Mouse (Mus musculus): ENCODE data around the gene Kctd13. TPM values are rescaled to one million over a fixed set of nuclear protein-coding genes. Genes with fewer than 3 reads are reported as not detected.

Gene Kctd13
- polyA plus RNA-seq, 1 experiment from 2014 or later, result 62.1 TPM

DNA sequence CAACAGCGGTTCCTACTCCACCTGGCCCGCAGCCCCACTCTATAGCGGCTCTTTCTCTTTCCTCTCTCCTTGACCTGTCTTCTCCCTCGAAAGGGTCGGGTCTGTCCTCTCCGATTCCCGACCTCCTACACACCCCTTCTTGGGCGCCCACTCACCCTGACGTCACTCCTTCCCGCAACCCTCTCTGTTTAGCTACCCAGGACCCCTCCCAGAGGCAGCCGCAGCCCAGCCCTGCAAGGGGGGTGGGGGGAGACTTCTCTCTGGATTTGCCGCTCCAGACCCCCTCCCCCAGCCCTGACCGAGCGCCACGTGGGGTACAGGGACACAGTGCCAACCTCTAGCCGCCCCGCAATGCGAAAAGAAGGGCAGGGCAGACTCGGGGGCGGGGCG is 20.7 kb downstream of the Kctd13 start, which contains the start of gene Asphd1:
Asphd1 (minus strand) TSS at position 180 of the 390 bp plus-strand sequence.
- Histone ChIP-seq H3K4me2 (replicated peaks) (peak within 1 kb of the TSS; percentile 98), H3K36me3 (peaks cover 14% of the 10 kb centered on the region), H3K27ac (peak within 1 kb of the TSS; percentile 74), H3K9me3 (no peaks in the 10 kb centered on the region), H3K4me3 (peak within 1 kb of the TSS; percentile 50), H3K4me1 (peaks cover 25% of the 10 kb centered on the region), H3K9ac (peak within 1 kb of the TSS; percentile 67), H3K27me3 (replicated peaks) (peaks cover 17% of the 10 kb centered on the region)
- under 1% methylated on average over 21 of the region's 21 CpGs for WGBS
- ATAC-seq (ENCODE audit: low FRiP score, low read depth), result peak; percentile 73

DNA sequence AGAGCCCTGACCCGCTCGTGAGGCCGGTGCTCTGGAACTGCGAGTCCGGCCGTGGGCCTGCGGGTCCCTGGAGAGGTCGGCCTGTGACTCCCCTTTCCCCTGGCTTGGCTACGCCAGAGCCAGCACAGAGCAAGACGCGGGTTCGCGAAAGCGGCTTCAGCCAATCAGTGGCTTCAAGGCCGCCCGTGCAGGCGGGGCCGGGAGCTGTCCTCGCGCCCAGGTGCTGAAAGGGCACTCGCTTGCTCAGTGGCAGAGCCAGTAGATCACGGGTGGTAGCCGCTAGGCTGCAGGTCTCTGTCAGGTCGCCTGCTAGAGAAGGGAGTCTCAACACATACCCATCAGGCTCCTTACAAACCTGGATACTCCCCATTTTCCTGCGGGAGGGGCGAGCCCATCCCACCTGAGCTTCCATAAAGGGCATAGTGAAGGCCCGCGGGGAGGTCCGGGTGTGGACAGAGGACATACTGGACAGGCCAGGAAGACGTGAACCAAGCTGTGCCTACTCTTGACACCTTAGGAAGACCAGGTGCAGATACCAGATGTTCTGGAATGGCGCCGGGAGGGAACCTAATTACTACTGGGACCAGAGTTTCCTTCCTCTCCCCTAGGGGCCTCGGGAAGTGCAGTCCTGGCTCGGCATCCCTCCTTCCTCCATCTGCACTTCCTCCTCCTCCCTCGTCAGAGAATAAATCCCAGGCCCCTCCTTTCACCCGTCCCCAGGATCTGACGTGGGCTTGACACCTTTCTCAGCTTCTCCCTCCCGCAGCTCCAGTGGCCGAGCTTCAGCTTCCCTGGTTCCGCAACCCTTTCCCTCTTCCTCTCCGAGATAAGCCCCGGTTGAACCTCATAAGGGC is 21.3 kb downstream of the Kctd13 start, which contains the start of gene Sez6l2:
Sez6l2 (plus strand) TSS at position 771 of the 854 bp plus-strand sequence.
- WGBS, result under 1% methylated on average over 42 of the region's 42 CpGs
- H3K9ac ChIP-seq, result peak within 1 kb of the TSS; percentile 67
- peaks cover 9% of the 10 kb centered on the region for H3K36me3 ChIP-seq
- peaks cover 17% of the 10 kb centered on the region for H3K27me3 ChIP-seq (replicated peaks)
- peak within 1 kb of the TSS; percentile 98 for H3K4me2 ChIP-seq (replicated peaks)
- ATAC-seq (ENCODE audit: low FRiP score, low read depth), result peak; percentile 83
- peak within 1 kb of the TSS; percentile 74 for H3K27ac ChIP-seq
- peaks cover 25% of the 10 kb centered on the region for H3K4me1 ChIP-seq
- peak within 1 kb of the TSS; percentile 50 for H3K4me3 ChIP-seq
- H3K9me3 ChIP-seq, result no peaks in the 10 kb centered on the region

DNA sequence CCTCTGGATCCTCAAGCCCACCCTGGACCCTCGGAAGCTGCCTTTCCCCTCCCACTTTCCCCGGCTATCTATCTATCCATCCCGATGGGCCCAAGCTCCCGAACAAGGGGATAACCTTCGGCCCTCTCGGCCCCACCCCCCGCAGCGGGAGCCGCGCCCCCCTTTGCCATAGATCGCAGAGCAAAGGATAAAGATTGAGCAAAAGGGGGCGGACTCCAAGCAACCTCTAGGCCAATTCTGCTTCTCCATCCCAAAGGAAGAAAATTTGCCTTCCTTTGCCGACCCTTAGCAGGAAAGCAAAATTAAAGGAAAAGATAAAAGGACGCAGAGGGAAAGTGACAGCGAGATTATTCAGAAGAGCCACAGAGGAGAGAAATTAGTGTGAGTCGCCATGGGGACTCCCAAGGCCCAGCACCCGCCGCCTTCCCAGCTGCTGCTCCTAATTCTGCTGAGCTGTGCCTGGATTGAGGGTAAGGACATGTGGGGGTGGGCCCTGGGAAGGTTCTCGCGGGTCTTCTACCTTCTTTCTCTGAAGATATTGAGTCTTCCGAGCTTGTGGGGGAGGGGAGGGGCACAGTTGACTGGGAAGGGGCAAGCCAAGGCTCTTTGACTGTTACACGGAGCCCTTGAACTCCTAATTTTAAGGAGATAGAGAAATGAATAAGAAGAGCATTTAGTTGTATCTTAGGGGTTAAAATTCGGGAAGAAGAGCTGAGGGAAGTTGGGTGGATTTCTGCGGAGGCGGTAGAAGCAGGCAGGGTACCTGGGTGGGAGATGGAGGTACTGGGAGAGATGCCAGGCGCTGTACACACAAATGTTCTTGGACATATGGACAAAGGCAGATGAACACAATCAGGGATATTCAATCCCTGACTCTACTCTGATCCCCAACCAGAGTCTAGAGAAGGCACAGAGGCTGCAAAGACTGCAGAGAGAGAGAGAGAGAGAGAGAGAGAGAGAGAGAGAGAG is 22.3 kb downstream of the Kctd13 start:
- Histone ChIP-seq H3K4me2 (replicated peaks) (peak overlapping the region; percentile 98), H3K27ac (peak overlapping the region; percentile 74; the same call in 1 of the 2 replicates), H3K36me3 (peaks cover 3% of the 10 kb centered on the region; the same call in 1 of the 2 replicates), H3K27me3 (replicated peaks) (peaks cover 17% of the 10 kb centered on the region), H3K9me3 (no peaks in the 10 kb centered on the region), H3K4me3 (peak overlapping the region; percentile 50), H3K4me1 (peaks cover 25% of the 10 kb centered on the region), H3K9ac (peak overlapping the region; percentile 67)
- ATAC-seq (ENCODE audit: low FRiP score, low read depth), result 0 out of 2 replicates have a peak, but pooled peaks have one; percentile 2
- WGBS, result 7% methylated on average over 26 of the region's 26 CpGs

DNA sequence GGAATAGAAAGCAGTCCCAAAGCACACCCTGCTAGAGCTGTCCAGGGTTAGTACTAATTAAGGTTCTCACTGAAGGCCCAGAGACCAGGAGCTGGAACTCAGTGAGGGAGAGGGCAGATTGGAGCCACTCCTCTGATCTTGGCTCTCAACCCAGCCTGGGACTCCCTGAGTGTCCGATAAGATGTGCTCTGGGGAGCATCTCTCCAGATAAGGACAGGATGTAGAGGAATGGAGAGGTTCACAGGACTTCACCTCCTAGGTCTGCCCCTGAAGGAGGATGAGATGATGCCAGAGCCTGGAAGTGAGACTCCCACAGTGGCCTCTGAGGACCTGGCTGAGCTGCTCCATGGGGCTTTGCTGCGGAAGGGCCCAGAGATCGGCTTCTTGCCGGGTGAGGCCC is 23.1 kb downstream of the Kctd13 start:
- Histone ChIP-seq H3K27ac (peak overlapping the region; percentile 3; the same call in 1 of the 2 replicates), H3K4me3 (peak overlapping the region; percentile 50), H3K36me3 (no peaks in the 10 kb centered on the region; the same call in 1 of the 2 replicates), H3K4me1 (peaks cover 25% of the 10 kb centered on the region), H3K4me2 (replicated peaks) (peak overlapping the region; percentile 98), H3K27me3 (replicated peaks) (peaks cover 17% of the 10 kb centered on the region), H3K9me3 (no peaks in the 10 kb centered on the region), H3K9ac (peak overlapping the region; percentile 67)
- WGBS, result 21% methylated on average over 4 of the region's 4 CpGs
- no peak for ATAC-seq (ENCODE audit: low FRiP score, low read depth)

DNA sequence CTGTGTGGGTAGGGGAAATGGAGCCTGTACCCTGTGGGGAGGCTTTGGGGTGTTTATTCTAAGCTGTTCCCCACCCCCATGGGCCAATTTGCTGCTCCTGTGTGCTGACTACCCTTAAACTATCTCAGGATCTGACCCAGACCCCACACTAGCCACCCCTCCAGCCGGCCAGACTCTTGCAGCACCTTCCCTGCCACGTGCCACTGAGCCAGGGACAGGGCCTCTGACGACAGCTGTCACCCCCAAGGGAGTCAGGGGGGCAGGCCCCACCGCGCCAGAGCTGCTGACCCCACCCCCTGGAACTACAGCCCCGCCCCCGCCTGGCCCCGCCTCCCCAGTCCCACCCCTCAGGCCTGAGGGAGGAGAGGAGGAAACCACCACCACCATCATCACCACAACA is 24.0 kb downstream of the Kctd13 start:
- Histone ChIP-seq H3K27me3 (replicated peaks) (peaks cover 17% of the 10 kb centered on the region), H3K9ac (peak overlapping the region; percentile 67; the same call in 1 of the 2 replicates), H3K36me3 (peaks cover 3% of the 10 kb centered on the region; the same call in 1 of the 2 replicates), H3K4me3 (peak overlapping the region; percentile 50), H3K4me1 (peaks cover 25% of the 10 kb centered on the region), H3K9me3 (no peaks in the 10 kb centered on the region), H3K4me2 (replicated peaks) (peak overlapping the region; percentile 98), H3K27ac (no peak overlapping the region)
- ATAC-seq (ENCODE audit: low FRiP score, low read depth), result no peak
- 0% methylated on average over 5 of the region's 8 CpGs for WGBS

DNA sequence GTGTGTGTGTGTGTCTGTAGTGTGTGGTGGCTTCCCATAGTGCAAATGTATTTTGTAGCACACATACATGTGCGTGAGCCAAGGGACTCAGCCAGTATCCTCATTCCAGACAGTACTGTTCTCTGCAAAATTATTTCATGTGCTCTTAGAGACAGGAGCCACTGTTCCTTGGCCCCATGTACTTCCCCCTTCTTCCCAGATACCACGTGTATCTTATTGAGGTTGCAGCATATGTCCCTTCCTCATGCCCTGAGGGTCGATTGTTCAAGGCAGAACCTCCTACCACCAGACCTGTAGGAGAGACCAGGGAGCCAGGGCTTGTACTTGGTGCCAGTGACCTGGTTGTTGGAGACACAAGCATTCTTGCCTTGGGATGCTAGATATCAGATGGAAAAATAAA is 26.4 kb downstream of the Kctd13 start:
- Histone ChIP-seq H3K9ac (no peak overlapping the region), H3K4me1 (peaks cover 11% of the 10 kb centered on the region), H3K4me3 (no peak overlapping the region), H3K27me3 (replicated peaks) (peaks cover 15% of the 10 kb centered on the region), H3K9me3 (no peaks in the 10 kb centered on the region), H3K36me3 (peaks cover 3% of the 10 kb centered on the region; the same call in 1 of the 2 replicates), H3K4me2 (replicated peaks) (no peak overlapping the region), H3K27ac (no peak overlapping the region)
- WGBS, result 74% methylated on average over 3 of the region's 3 CpGs
- ATAC-seq (ENCODE audit: low FRiP score, low read depth), result no peak

DNA sequence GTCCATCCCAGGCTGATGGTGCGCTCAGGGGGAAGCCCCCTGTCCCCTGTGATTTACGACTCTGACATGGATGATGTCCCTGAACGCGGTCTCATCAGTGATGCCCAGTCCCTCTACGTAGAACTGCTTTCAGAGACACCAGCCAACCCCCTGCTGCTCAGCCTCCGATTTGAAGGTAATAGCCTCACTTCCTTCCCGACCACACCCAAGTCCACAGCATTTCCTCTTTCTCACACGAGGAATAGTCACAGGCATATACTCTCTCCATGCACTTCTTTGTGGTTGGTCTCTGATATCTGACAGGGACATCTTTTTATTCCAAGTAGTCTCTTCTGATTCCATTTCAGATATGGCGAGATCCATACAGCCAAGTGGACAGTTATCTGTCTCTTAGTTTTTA is 31.1 kb downstream of the Kctd13 start:
- no peaks in the 10 kb centered on the region for H3K4me1 ChIP-seq
- no peak overlapping the region for H3K9ac ChIP-seq
- no peak overlapping the region for H3K4me3 ChIP-seq
- WGBS, result 57% methylated on average over 9 of the region's 9 CpGs
- H3K36me3 ChIP-seq, result peaks cover 7% of the 10 kb centered on the region; the same call in 1 of the 2 replicates
- H3K27me3 ChIP-seq (replicated peaks), result peaks cover 19% of the 10 kb centered on the region
- H3K4me2 ChIP-seq (replicated peaks), result no peak overlapping the region
- no peak for ATAC-seq (ENCODE audit: low FRiP score, low read depth)
- no peaks in the 10 kb centered on the region for H3K9me3 ChIP-seq
- H3K27ac ChIP-seq, result no peak overlapping the region

DNA sequence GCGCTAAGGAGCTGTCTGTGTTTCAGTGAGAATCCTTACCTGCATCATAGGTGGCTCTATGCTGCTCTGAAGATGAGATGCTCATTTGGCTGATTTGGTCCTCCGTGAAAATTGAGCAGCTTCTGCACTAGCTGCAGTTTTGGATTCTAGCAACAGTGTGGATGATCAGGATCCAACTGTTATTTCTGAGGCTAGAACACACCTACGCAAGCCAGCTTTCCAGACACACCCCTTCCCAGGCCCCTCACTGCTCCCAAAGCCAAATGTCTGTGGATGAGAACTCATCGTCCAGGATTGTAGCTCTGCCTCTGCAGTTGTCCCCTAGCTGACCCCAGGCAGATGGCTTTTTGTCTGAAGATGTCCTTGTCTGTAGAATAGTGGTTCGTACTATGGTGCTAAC is 32.4 kb downstream of the Kctd13 start:
- H3K36me3 ChIP-seq, result peaks cover 9% of the 10 kb centered on the region; the same call in 1 of the 2 replicates
- WGBS, result 81% methylated on average over 5 of the region's 5 CpGs
- no peak for ATAC-seq (ENCODE audit: low FRiP score, low read depth)
- no peak overlapping the region for H3K4me2 ChIP-seq (replicated peaks)
- H3K4me3 ChIP-seq, result no peak overlapping the region
- H3K27ac ChIP-seq, result no peak overlapping the region
- H3K27me3 ChIP-seq (replicated peaks), result peaks cover 19% of the 10 kb centered on the region
- H3K9ac ChIP-seq, result no peak overlapping the region
- H3K4me1 ChIP-seq, result no peaks in the 10 kb centered on the region
- H3K9me3 ChIP-seq, result no peaks in the 10 kb centered on the region

DNA sequence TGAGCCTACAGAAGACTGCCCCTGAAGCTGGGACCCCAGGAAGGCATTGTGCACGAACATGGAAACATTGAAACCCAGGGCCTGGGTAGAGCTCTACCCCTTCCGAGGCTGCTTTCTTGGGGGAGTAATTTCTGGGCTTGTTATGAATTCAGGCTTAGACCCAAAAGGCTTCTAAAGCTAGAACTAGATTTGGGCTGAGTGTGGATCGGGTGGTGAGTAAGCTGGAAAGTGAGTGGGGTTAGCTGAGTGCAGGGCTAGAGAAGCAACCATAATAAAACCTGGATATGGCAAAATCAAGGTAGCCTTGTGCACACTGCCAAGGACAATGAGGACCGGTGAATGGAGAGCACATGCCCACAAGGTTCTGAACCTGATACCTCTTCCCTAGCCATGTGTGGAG is 33.3 kb downstream of the Kctd13 start:
- 87% methylated on average over 4 of the region's 4 CpGs for WGBS
- H3K9ac ChIP-seq, result no peak overlapping the region
- no peak overlapping the region for H3K4me2 ChIP-seq (replicated peaks)
- H3K4me1 ChIP-seq, result no peaks in the 10 kb centered on the region
- H3K36me3 ChIP-seq, result peaks cover 16% of the 10 kb centered on the region; the same call in 1 of the 2 replicates
- H3K9me3 ChIP-seq, result no peaks in the 10 kb centered on the region
- H3K27ac ChIP-seq, result no peak overlapping the region
- peaks cover 19% of the 10 kb centered on the region for H3K27me3 ChIP-seq (replicated peaks)
- no peak for ATAC-seq (ENCODE audit: low FRiP score, low read depth)
- H3K4me3 ChIP-seq, result no peak overlapping the region

DNA sequence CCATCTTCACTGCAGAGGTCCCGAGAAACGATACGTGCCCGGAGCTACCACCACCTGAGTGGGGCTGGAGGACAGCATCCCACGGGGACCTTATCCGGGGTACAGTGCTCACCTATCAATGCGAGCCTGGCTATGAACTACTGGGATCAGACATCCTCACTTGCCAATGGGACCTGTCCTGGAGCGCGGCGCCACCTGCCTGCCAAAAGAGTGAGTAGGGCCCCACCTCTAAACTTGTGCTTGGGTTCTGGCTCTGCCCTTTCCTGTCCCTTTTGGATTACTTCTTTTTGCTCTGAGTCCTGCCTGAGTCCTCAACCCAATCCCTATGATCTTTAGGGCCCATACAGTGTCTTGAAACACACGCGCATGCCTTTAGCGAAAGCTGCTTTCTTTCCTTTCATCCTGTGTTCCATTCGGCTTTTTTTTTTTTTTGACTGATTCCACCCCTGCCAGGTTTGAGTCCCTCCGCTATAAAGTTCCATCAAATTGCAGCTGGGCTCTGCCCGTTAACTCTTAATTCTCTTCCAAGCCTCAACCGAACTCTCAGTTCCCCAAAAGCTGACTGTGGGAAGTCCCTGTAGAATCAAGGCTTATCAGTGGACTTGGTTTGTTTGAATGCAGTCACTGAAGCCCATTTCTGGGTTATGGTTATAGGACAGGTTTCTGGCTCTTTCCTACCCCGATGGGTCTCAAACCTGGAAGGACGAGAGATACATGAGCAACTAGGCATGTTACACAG is 35.0 kb downstream of the Kctd13 start:
- no peaks in the 10 kb centered on the region for H3K4me1 ChIP-seq
- H3K36me3 ChIP-seq, result peaks cover 15% of the 10 kb centered on the region; the same call in 1 of the 2 replicates
- H3K9ac ChIP-seq, result no peak overlapping the region
- ATAC-seq (ENCODE audit: low FRiP score, low read depth), result no peak
- peaks cover 19% of the 10 kb centered on the region for H3K27me3 ChIP-seq (replicated peaks)
- no peaks in the 10 kb centered on the region for H3K9me3 ChIP-seq
- no peak overlapping the region for H3K4me3 ChIP-seq
- H3K4me2 ChIP-seq (replicated peaks), result 0 out of 2 replicates have a peak overlapping the region, but pooled peaks have one; percentile 14
- H3K27ac ChIP-seq, result no peak overlapping the region
- WGBS, result 24% methylated on average over 19 of the region's 19 CpGs

DNA sequence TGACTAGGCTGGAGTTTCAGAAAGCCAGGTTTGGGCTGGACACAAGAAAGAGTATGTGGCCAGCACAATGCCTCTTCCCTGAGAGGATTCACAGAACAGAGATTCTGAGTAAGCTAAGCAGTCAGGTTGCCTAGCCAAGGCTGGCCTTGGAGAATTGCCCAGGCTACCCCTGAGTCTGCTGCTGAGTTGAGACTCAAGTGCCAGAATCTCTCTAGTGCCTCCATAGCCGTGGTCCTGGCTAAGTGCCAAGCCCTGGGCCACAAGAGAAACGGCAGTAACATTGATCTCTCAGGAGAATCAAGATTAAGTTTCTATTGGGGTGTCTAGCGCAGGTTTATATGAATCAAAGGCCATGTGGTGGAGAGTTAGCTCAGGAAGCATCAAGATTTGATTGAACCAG is 36.9 kb downstream of the Kctd13 start:
- ATAC-seq (ENCODE audit: low FRiP score, low read depth), result no peak
- 73% methylated on average over 3 of the region's 3 CpGs for WGBS

More for the DNA sequence above, 36.9 kb downstream of the Kctd13 start:
- peaks cover 24% of the 10 kb centered on the region for H3K36me3 ChIP-seq
- H3K9me3 ChIP-seq, result no peaks in the 10 kb centered on the region
- H3K9ac ChIP-seq, result no peak overlapping the region
- H3K27ac ChIP-seq, result no peak overlapping the region
- H3K4me2 ChIP-seq (replicated peaks), result no peak overlapping the region
- no peaks in the 10 kb centered on the region for H3K4me1 ChIP-seq
- H3K4me3 ChIP-seq, result no peak overlapping the region
- H3K27me3 ChIP-seq (replicated peaks), result peaks cover 19% of the 10 kb centered on the region
